Mouse (Mus musculus) neutrophil, adult 59 days (primary cell): ENCODE data around the gene Klk1b27. TPM values are rescaled to one million over a fixed set of nuclear protein-coding genes. Genes with fewer than 3 reads are reported as not detected.

Experiments used
- total RNA-seq, 2 experiments: library from RNA; stranded (reverse); gene quantifications; 1 replicate in 1 of 2; 2 replicates in 1 of 2; pipeline ENCODE4 v1.2.4; 2023

The Klk1b27 gene
- not detected for total RNA-seq

DNA sequence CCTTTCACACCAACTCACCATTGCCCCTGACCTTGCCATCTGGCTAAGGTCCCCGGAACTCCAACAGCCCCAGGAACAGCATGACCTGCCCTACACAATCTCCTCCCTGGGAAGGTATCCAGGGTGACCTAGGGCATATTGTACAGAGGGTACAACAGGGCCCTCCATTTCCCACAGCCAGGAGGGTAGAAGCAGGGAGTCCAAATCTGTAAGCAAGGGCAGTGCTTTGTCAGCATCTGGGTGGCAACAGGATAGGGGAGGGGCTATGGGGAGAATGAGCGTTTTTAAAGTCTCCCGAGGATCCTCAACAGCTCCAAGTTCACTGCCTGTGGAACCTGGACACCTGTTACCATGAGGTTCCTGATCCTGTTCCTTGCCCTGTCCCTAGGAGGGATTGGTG, at the start of gene Klk1b27:
Gene Klk1b27, plus strand, starts transcription at position 301 of the 400 bp plus-strand sequence.

DNA sequence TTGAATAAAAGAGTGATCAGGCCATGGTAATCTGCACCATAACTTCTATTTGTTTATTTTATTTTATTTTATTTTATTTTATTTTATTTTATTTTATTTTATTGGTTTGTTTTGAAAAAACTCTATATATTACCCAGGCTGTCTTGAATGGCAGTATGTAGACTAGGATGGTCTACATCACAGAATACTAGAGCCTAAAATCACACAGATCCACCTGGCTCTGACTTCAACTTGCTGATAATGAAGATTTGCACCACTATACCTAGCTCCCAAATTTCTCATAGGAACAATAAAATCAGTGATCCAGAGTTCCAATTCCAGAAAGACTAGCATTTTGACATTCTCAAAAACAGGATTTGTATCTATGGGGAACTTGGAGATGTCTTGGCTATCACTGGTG, 40.2 kb upstream of the Klk1b27 start, which contains the start of gene Klk1b26:
Gene Klk1b26, plus strand, starts transcription at position 301 of the 400 bp plus-strand sequence.

DNA sequence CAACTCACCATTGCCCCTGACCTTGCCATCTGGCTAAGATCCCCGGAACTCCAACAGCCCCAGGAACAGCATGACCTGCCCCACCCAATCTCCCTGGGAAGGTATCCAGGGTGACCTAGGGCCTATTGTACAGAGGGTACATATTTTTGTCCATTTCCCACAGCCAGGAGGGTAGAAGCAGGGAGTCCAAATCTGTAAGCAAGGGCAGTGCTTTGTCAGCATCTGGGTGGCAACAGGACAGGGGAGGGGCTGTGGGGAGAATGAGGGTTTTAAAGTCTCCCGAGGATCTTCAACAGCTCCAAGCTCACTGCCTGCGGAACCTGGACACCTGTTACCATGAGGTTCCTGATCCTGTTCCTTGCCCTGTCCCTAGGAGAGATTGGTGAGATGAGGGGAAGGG, 49.9 kb downstream of the Klk1b27 start, which contains the start of gene Klk1b21:
Gene Klk1b21, plus strand, starts transcription at position 301 of the 400 bp plus-strand sequence.

Other genes with a start within 250 kb of the Klk1b27 start
- not detected for gene Klk7, start 241.0 kb upstream of the Klk1b27 start, total RNA-seq
- not detected for gene Klk6, start 227.8 kb upstream of the Klk1b27 start, total RNA-seq
- gene Klk5, start 210.3 kb upstream of the Klk1b27 start, total RNA-seq = not detected
- gene Klk4, start 171.1 kb upstream of the Klk1b27 start, total RNA-seq = not detected
- gene Klk15, start 118.5 kb upstream of the Klk1b27 start, total RNA-seq = not detected
- not detected for gene Klk1b8, start 101.6 kb upstream of the Klk1b27 start, total RNA-seq
- gene Klk1b1, start 85.5 kb upstream of the Klk1b27 start, total RNA-seq = not detected
- not detected for gene Klk1b9, start 76.2 kb upstream of the Klk1b27 start, total RNA-seq
- gene Klk1b11, start 56.4 kb upstream of the Klk1b27 start, total RNA-seq = not detected
- not detected for gene Klk1b26, start 40.1 kb upstream of the Klk1b27 start, total RNA-seq
- gene Klk1b21, start 50.0 kb downstream of the Klk1b27 start, total RNA-seq = not detected
- gene Klk1b22, start 60.4 kb downstream of the Klk1b27 start, total RNA-seq = not detected
- gene Klk1b16, start 84.5 kb downstream of the Klk1b27 start, total RNA-seq = not detected
- not detected for gene Klk1b24, start 135.9 kb downstream of the Klk1b27 start, total RNA-seq
- gene Klk1b3, start 145.9 kb downstream of the Klk1b27 start, total RNA-seq = not detected
- gene Klk1b4, start 155.1 kb downstream of the Klk1b27 start, total RNA-seq = not detected
- gene Klk1b5, start 163.7 kb downstream of the Klk1b27 start, total RNA-seq = not detected
- gene Klk1, start 173.1 kb downstream of the Klk1b27 start, total RNA-seq = not detected
- gene Gm36864, start 183.9 kb downstream of the Klk1b27 start, total RNA-seq = not detected
- 1 to 10 TPM in 1 of 2 experiments, under 1 TPM in 1; 0.49 to 1.6 TPM for gene 1700028J19Rik, start 194.4 kb downstream of the Klk1b27 start, total RNA-seq
- 10 to 100 TPM; 27.8 to 34.7 TPM for gene 2410002F23Rik, start 194.4 kb downstream of the Klk1b27 start, total RNA-seq
- gene Acp4, start 205.1 kb downstream of the Klk1b27 start, total RNA-seq = not detected
- not detected for gene Gm15517, start 209.2 kb downstream of the Klk1b27 start, total RNA-seq